Mouse (Mus musculus) cortical plate, adult 2 months (tissue): Measurements from ENCODE around the gene Fuk.

ENCODE experiments used
- CTCF ChIP-seq: fragments of 200-500 bp; IDR thresholded peaks from 2 replicates; pipeline ENCODE4 v1.5.1; 2011; ENCODE audit warnings: mild to moderate bottlenecking, control low read depth, low read length; ENCODE audit not compliant: insufficient read depth; ENCODE audit errors: extremely low read depth
- POLR2A ChIP-seq: fragments of 200-500 bp; IDR thresholded peaks from 2 replicates; pipeline ENCODE4 v1.6.1; 2011; ENCODE audit warnings: mild to moderate bottlenecking, low read length, control low read depth; ENCODE audit not compliant: insufficient read depth; ENCODE audit errors: extremely low read depth

GRCm38 (mm10) chr8:110888860-110889259 lies 13.4 kb downstream of the Fuk start:
- TF ChIP-seq CTCF: no peak
- TF ChIP-seq POLR2A: no peak
